Mouse (Mus musculus) neutrophil, adult 5-6 weeks (primary cell): ENCODE data around the gene Erich6b. TPM values are rescaled to one million over a fixed set of nuclear protein-coding genes. Genes with fewer than 3 reads are reported as not detected.

Experiments used
- ATAC-seq: fragments of 151-379, 151-347 bp; 2 replicates; pipeline ENCODE4 v1.8.0; 2017; ENCODE audit warnings: mild to moderate bottlenecking, moderate TSS enrichment; ENCODE audit not compliant: insufficient number of reproducible peaks, poor library complexity, low FRiP score, severe bottlenecking; ENCODE audit errors: extremely low read depth
- total RNA-seq: library from RNA; stranded (forward); fragments of 200-1000 nt; gene quantifications from 2 replicates; pipeline ENCODE4 v1.2.3, GENCODE M21; 2017

Gene Erich6b
- total RNA-seq, 1 experiment from 2014 or later = not detected

DNA sequence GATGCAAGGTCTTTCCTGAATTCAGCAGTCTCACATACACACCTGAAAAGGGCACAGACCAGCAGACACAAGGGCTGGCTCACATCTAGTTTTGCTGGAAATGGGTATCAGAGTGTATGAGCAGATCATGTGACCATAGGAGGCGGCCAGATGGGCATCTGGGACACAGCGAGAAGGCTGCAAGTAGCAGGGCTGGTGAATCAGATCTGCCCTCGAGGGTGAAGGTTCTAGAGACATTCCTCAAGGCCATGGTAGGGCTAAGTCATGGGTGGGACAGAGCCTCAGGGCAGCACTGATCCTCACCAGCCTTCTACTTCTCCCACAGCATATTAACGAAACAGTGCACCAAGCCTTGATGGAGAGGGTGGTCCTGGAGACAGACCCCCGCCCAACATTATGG is 54.0 kb downstream of the Erich6b start:
- ATAC-seq = no peak

DNA sequence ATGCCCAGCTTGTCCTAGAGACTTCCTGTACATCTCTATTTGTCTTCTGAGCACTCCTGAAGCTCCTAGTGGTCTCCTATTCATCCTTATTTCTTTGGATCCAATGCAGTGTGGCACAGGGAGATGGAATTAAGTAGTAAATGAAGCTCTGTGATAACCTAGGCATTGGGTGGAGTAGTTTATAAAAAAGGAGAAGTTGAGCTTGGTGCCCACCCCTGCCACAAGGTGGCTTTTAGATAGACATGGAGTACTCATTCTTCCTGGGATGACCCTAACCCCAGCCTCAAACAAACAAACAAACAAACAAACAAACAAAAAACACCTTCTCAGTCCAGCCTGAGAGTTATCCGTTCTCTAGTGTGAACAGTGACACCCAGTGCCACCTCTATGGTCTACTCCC is 55.9 kb downstream of the Erich6b start:
- ATAC-seq = no peak

DNA sequence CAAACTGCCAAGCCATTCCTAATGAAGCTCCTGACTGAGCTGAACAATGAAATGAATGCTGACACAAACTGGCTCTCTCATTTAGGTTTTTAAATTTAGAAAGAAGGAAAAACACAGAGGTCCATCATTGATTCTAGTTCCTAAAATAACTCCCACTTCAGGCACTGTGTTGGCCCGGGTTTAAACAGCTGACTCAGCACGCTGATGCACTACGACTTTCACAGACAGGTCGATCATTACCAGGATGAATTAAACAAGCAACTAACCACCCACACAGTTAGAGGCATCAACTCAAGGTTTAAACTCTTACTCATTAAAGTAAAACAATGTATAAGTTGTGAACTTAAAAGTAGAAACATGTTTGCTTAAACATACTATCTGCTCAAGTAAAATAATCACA is 64.6 kb downstream of the Erich6b start:
- no peak for ATAC-seq

DNA sequence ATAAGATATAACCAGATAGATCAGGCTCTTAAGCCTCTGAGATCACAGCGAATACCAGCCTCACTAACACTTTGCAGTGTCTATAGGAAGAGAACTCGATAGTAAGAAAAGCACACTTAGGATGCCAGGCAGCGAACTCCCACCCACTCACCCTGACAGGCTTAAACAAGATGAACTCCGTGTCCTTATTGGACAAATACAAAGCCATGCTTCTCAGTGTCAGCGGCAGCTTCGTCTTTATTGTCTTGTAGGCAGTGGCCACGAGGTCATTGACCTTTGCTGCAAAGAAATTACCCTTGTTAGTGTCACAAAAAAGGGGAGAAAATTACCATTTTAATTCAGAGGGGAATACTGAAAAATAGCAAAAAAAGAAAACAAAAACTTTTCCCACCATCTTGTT is 65.7 kb downstream of the Erich6b start:
- ATAC-seq = no peak

DNA sequence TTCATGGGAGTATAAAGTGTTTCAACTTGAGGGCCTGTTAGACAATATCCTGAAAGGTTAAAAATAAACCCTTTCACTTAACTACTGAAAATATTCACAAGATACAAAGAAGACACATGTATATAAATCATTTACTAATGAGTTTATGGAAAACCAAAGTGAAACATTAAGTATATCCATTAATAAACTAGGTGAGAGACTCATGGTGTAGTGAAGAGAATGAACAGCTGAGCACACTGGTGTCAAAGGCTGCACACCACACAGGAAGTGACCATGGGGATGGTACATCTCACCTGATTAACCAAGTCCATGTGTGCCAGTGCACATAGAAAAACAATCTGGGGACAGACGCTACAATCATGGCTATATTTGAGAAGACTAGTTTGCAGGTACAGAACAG is 66.9 kb downstream of the Erich6b start:
- ATAC-seq = no peak

DNA sequence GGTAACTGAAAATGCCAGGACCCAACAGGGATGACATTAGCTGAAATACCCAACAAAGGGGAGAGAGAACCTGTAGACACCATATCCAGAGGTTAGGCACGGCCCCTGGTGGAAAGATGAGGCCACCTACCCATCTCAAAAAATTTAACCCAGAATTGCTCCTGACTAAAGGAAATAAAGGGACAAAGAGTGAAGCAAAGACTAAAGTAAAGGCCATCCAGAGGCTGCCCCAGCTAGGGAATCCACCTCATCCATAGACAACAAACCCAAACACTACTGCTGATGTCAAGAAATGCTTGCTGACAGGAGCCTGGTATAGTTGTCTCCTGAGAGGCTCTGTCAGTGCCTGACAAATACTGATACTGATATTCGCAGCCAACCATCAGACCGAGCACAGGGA is 69.7 kb downstream of the Erich6b start:
- ATAC-seq = no peak

DNA sequence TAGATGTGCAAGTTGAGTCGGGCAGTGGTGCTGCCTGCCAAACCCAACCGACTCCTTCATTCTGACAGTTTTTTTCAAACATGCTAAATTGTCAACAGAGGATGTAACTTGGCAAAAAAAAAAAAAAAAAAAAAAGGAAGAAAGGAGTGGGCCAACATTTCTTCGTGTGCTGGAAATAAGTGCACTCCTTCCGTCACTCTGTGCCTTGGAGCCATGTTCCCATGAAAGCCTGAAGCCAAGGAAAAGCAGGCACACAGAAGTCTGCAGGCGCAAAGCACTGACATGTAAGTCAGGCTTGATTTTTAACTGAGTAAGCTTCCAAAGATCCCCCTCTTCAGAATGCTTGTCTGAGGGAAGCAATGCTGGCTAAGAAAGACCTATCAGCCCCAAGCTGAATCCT is 70.6 kb downstream of the Erich6b start:
- no peak for ATAC-seq

DNA sequence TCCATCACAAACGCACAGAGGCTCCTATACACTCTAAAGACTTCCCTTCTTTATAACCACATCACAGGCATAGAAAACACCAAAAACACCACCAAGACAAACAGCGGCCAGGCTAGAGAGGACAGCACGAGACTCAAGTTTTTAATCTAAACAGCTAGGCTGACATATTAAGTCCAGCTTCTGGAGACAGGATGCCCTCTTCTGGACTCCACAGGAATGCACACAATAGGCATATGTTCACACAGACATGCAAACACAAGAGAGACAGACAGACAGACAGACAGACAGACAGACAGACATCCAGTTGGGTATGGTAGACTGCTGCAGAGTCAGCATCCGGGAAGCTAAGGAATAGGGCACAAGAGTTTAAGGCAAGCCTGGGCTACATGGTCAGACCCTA is 71.6 kb downstream of the Erich6b start:
- no peak for ATAC-seq

DNA sequence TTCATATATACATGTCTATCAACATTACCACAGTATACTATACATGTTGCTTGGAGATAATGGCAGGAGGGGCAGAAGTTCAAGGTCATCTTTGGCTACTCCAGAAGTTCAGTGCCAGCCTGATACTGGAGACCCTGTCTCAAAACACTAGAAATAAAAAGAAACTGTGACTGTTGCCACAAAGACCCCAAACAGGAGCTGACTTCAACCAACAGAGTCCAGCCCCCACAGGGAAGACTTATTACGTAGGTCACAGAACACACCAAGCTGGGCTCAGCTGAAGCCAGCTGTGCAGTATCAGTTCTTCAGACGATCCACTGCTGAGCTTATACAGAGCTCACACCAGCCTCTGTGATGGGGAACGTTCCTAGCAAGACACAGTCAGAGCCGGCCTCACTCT is 74.4 kb downstream of the Erich6b start:
- ATAC-seq = no peak

Other genes starting within 250 kb of the Erich6b start
- gene Siah3, start 186.3 kb upstream of the Erich6b start, total RNA-seq = not detected in 2 replicates
- 0.49 TPM in 1 of 2 replicates, not detected in the other for gene Spert, start 49.1 kb upstream of the Erich6b start, total RNA-seq
- gene Cog3, start 112.3 kb downstream of the Erich6b start, total RNA-seq = 41.1 and 41.4 TPM in 2 replicates
- 46.4 and 50.7 TPM in 2 replicates for gene Slc25a30, start 144.8 kb downstream of the Erich6b start, total RNA-seq
- gene Tpt1, start 202.8 kb downstream of the Erich6b start, total RNA-seq = 1,381 and 1,390 TPM in 2 replicates